Mouse (Mus musculus) central nervous system, embryonic 18 days (tissue): ENCODE measurements around the gene D8Ertd738e. TPM values are rescaled to one million over a fixed set of nuclear protein-coding genes. Genes with fewer than 3 reads are reported as not detected.

Experiments used
- polyA plus RNA-seq: library from polyadenylated mRNA; depleted of rRNA; stranded (reverse); fragments of >200 nt; gene quantifications from 2 replicates; pipeline ENCODE4 v1.2.3, GENCODE M21; 2012; rRNA removed

The D8Ertd738e gene
- polyA plus RNA-seq = 195 and 200 TPM in 2 replicates

GRCm38 (mm10) chr8:84249257-84250170 is at the start of gene D8Ertd738e:
D8Ertd738e (minus strand) TSS chr8:84249719.

GRCm38 (mm10) chr8:84269950-84270773 is 20.6 kb upstream of the D8Ertd738e start, which contains the start of gene Ccdc130:
Ccdc130 (minus strand) TSS chr8:84270380.

GRCm38 (mm10) chr8:84256822-84257610 is 7.5 kb upstream of the D8Ertd738e start, which contains the start of gene Mri1:
Mri1 (minus strand) TSS chr8:84257326.

GRCm38 (mm10) chr8:84236998-84237473 is 12.5 kb downstream of the D8Ertd738e start, which contains the start of gene Zswim4:
Zswim4 (minus strand) TSS chr8:84237055.

Other genes with a start within 250 kb of the D8Ertd738e start
- gene 1700067K01Rik, start 248.2 kb downstream of the D8Ertd738e start, polyA plus RNA-seq = 0.27 and 0.31 TPM in 2 replicates
- 0.26 and 0.67 TPM in 2 replicates for gene 2210011C24Rik, start 237.5 kb downstream of the D8Ertd738e start, polyA plus RNA-seq
- 3.5 and 4.2 TPM in 2 replicates for gene Palm3, start 228.2 kb downstream of the D8Ertd738e start, polyA plus RNA-seq
- gene Il27ra, start 207.1 kb downstream of the D8Ertd738e start, polyA plus RNA-seq = 0.70 and 0.85 TPM in 2 replicates
- 1.6 and 1.7 TPM in 2 replicates for gene Rln3, start 204.7 kb downstream of the D8Ertd738e start, polyA plus RNA-seq
- gene Gm10643, start 184.6 kb downstream of the D8Ertd738e start, polyA plus RNA-seq = 2.2 and 2.7 TPM in 2 replicates
- 28.8 and 35.0 TPM in 2 replicates for gene Rfx1, start 182.9 kb downstream of the D8Ertd738e start, polyA plus RNA-seq
- gene Dcaf15, start 145.0 kb downstream of the D8Ertd738e start, polyA plus RNA-seq = 98.0 and 103 TPM in 2 replicates
- gene Podnl1, start 123.7 kb downstream of the D8Ertd738e start, polyA plus RNA-seq = 0.16 and 1.3 TPM in 2 replicates
- 66.5 and 68.3 TPM in 2 replicates for gene Cc2d1a, start 101.8 kb downstream of the D8Ertd738e start, polyA plus RNA-seq
- 2.6 and 3.1 TPM in 2 replicates for gene 4930432K21Rik, start 101.7 kb downstream of the D8Ertd738e start, polyA plus RNA-seq
- 4.8 and 5.8 TPM in 2 replicates for gene Nanos3, start 64.5 kb downstream of the D8Ertd738e start, polyA plus RNA-seq
- 27.8 and 31.9 TPM in 2 replicates for gene Zswim4, start 12.7 kb downstream of the D8Ertd738e start, polyA plus RNA-seq
- gene Mri1, start 7.6 kb upstream of the D8Ertd738e start, polyA plus RNA-seq = 33.6 and 34.0 TPM in 2 replicates
- 38.9 and 39.4 TPM in 2 replicates for gene Ccdc130, start 20.7 kb upstream of the D8Ertd738e start, polyA plus RNA-seq
- gene Cacna1a, start 138.7 kb upstream of the D8Ertd738e start, polyA plus RNA-seq = 53.3 and 59.4 TPM in 2 replicates